Mouse (Mus musculus) brown adipose tissue, adult 24 weeks (tissue): Measurements from ENCODE around the gene Foxa3. TPM values are rescaled to one million over a fixed set of nuclear protein-coding genes. Genes with fewer than 3 reads are reported as not detected.

Experiments
- polyA plus RNA-seq: library from polyadenylated mRNA; stranded (reverse); fragments of >200 nt; gene quantifications from 2 replicates; pipeline ENCODE4 v1.2.4, GENCODE M21; 2012; ENCODE audit not compliant: missing spikeins, insufficient read depth, insufficient read length

Foxa3 gene
- polyA plus RNA-seq, 1 experiment = not detected

Other genes starting within 250 kb of the Foxa3 start
- gene Psg19, start 225.0 kb downstream of the Foxa3 start, polyA plus RNA-seq = not detected in 2 replicates
- not detected in 2 replicates for gene Psg17, start 201.9 kb downstream of the Foxa3 start, polyA plus RNA-seq
- gene Mill2, start 183.6 kb downstream of the Foxa3 start, polyA plus RNA-seq = 1.6 and 2.0 TPM in 2 replicates
- gene Pglyrp1, start 152.2 kb downstream of the Foxa3 start, polyA plus RNA-seq = 2.0 and 2.8 TPM in 2 replicates
- gene Ccdc61, start 113.1 kb downstream of the Foxa3 start, polyA plus RNA-seq = 4.4 and 6.3 TPM in 2 replicates
- gene Nova2, start 97.7 kb downstream of the Foxa3 start, polyA plus RNA-seq = 1.1 and 1.6 TPM in 2 replicates
- gene Nanos2, start 36.1 kb downstream of the Foxa3 start, polyA plus RNA-seq = not detected in 2 replicates
- gene Mypop, start 32.3 kb downstream of the Foxa3 start, polyA plus RNA-seq = 2.7 and 6.0 TPM in 2 replicates
- 7.9 and 11.4 TPM in 2 replicates for gene Irf2bp1, start 19.5 kb downstream of the Foxa3 start, polyA plus RNA-seq
- 28.1 and 42.9 TPM in 2 replicates for gene Sympk, start 839 bp upstream of the Foxa3 start, polyA plus RNA-seq
- gene Rsph6a, start 31.2 kb upstream of the Foxa3 start, polyA plus RNA-seq = not detected in 2 replicates
- 9.6 and 12.0 TPM in 2 replicates for gene Dmwd, start 52.7 kb upstream of the Foxa3 start, polyA plus RNA-seq
- gene Dmpk, start 60.3 kb upstream of the Foxa3 start, polyA plus RNA-seq = 50.7 and 72.5 TPM in 2 replicates
- gene Six5, start 71.1 kb upstream of the Foxa3 start, polyA plus RNA-seq = 6.2 and 7.1 TPM in 2 replicates
- gene Gm4969, start 94.8 kb upstream of the Foxa3 start, polyA plus RNA-seq = not detected in 2 replicates
- 1.7 and 3.3 TPM in 2 replicates for gene Fbxo46, start 96.3 kb upstream of the Foxa3 start, polyA plus RNA-seq
- 7.5 and 9.1 TPM in 2 replicates for gene Qpctl, start 125.8 kb upstream of the Foxa3 start, polyA plus RNA-seq
- 30.3 and 42.2 TPM in 2 replicates for gene Snrpd2, start 126.2 kb upstream of the Foxa3 start, polyA plus RNA-seq
- 0.44 TPM in 1 of 2 replicates, not detected in the other for gene Gipr, start 142.6 kb upstream of the Foxa3 start, polyA plus RNA-seq
- gene Eml2, start 152.9 kb upstream of the Foxa3 start, polyA plus RNA-seq = 7.7 and 9.2 TPM in 2 replicates
- 3.8 and 4.7 TPM in 2 replicates for gene Gpr4, start 189.0 kb upstream of the Foxa3 start, polyA plus RNA-seq
- gene Opa3, start 204.8 kb upstream of the Foxa3 start, polyA plus RNA-seq = 28.9 and 29.2 TPM in 2 replicates
- gene Vasp, start 248.3 kb upstream of the Foxa3 start, polyA plus RNA-seq = 13.4 and 19.2 TPM in 2 replicates